Mouse (Mus musculus) bone marrow macrophage, adult 2 months (primary cell): ENCODE measurements around the gene Tmtc4.

Experiments
- CTCF ChIP-seq: IDR thresholded peaks from 2 replicates; pipeline ENCODE4 v1.5.1; 2012; ENCODE audit warnings: low read depth, mild to moderate bottlenecking, low read length, moderate library complexity
- POLR2A ChIP-seq: IDR thresholded peaks from 2 replicates; pipeline ENCODE4 v1.6.1; 2012; ENCODE audit warnings: mild to moderate bottlenecking, low read depth, low read length, borderline replicate concordance

DNA sequence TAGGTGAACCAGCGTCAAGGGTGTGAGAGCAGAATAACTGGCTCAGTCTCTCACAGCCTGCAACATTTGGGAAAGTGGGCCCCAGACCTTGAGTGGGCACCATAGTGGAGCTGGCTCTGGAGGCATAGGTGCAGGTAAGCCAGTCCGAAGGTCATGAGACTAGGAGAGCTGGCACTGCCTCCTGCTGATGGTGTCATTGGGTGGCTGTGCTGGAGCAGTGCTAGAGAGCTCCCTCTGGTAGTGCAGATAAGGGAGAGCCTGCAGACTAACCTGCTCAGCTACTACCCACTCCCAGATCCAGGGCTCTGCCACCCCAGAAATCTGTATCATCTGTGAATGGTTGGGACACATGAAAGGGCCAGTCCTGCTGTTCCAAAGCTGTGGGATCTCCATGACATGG is 10.1 kb upstream of the Tmtc4 start:
- no peak for TF ChIP-seq CTCF
- TF ChIP-seq POLR2A = no peak
